Mouse (Mus musculus) MEL (cell line): ENCODE results near the gene Cep41. TPM values are rescaled to one million over a fixed set of nuclear protein-coding genes. Genes with fewer than 3 reads are reported as not detected.

Experiments used
- DNase-seq: peaks from one replicate; pipeline ENCODE4 v3.0.0; 2011; ENCODE audit warnings: low read depth, low spot score
- H3K27ac ChIP-seq: 2 replicates; pipeline ENCODE4 v1.5.1; 2012; ENCODE audit warnings: low read depth, mild to moderate bottlenecking, control low read depth, low read length, moderate library complexity; ENCODE audit not compliant: control insufficient read depth
- H3K27me3 ChIP-seq, 2 experiments: fragments of 150-350 bp in 1 of 2; sonication (generic) in 1 of 2; 2 replicates each; pipeline ENCODE4 v1.6.1; 2012; ENCODE audit warnings: low read length in 2 of 2, mild to moderate bottlenecking in 2 of 2, improper control_type of control experiment in 1 of 2, moderate library complexity in 1 of 2; ENCODE audit not compliant: insufficient read depth in 2 of 2, control insufficient read depth in 1 of 2
- H3K36me3 ChIP-seq, 2 experiments: 2 replicates each; pipeline ENCODE4 v1.6.1; 2012 to 2014; ENCODE audit warnings: low read length in 2 of 2, improper control_type of control experiment in 1 of 2, inconsistent platforms in 1 of 2, mild to moderate bottlenecking in 1 of 2; ENCODE audit not compliant: insufficient read depth in 2 of 2, control insufficient read depth in 1 of 2
- H3K4me1 ChIP-seq, 2 experiments: fragments of 150-350 bp in 1 of 2; sonication (generic) in 1 of 2; 2 replicates each; pipeline ENCODE4 v1.6.1; 2012; ENCODE audit warnings: low read length in 2 of 2, improper control_type of control experiment in 1 of 2, mild to moderate bottlenecking in 1 of 2; ENCODE audit not compliant: insufficient read depth in 2 of 2, control insufficient read depth in 1 of 2
- H3K4me3 ChIP-seq, 2 experiments: fragments of 150-350 bp in 1 of 2; sonication (generic) in 1 of 2; 2 replicates each; pipeline ENCODE4 v1.5.1; 2012; ENCODE audit warnings: low read depth in 2 of 2, low read length in 2 of 2, mild to moderate bottlenecking in 2 of 2, moderate library complexity in 2 of 2, control low read depth in 1 of 2, improper control_type of control experiment in 1 of 2; ENCODE audit not compliant: control insufficient read depth in 1 of 2, insufficient read depth in 1 of 2
- H3K79me2 ChIP-seq: 2 replicates; pipeline ENCODE4 v1.6.1; 2012; ENCODE audit warnings: mild to moderate bottlenecking, low read length, moderate library complexity; ENCODE audit not compliant: control insufficient read depth, poor library complexity, insufficient read depth
- H3K9ac ChIP-seq: 2 replicates; pipeline ENCODE4 v1.6.1; 2012; ENCODE audit warnings: low read depth, mild to moderate bottlenecking, control low read depth, low read length, moderate library complexity; ENCODE audit not compliant: control insufficient read depth, poor library complexity, severe bottlenecking
- H3K9me3 ChIP-seq: fragments of 150-350 bp; sonication (generic); replicated peaks from 2 replicates; pipeline ENCODE4 v1.6.1; 2012; ENCODE audit warnings: mild to moderate bottlenecking, low read length, improper control_type of control experiment, moderate library complexity; ENCODE audit not compliant: insufficient read depth
- BHLHE40 ChIP-seq: IDR thresholded peaks from 2 replicates; pipeline ENCODE4 v1.6.1; 2012; ENCODE audit warnings: low read depth, mild to moderate bottlenecking, inconsistent platforms, low read length, improper control_type of control experiment, borderline replicate concordance
- CHD1 ChIP-seq: IDR thresholded peaks from 2 replicates; pipeline ENCODE4 v1.6.1; 2012; ENCODE audit warnings: low read depth, mild to moderate bottlenecking, inconsistent platforms, low read length, improper control_type of control experiment
- CHD2 ChIP-seq: IDR thresholded peaks from 2 replicates; pipeline ENCODE4 v1.6.1; 2011; ENCODE audit warnings: low read length, improper control_type of control experiment
- CTCF ChIP-seq, 3 experiments: IDR thresholded peaks in 2 of 3; conservative IDR thresholded peaks in 1 of 3; 2 replicates each; pipeline ENCODE4 v1.5.1; 2011 to 2012; ENCODE audit warnings: low read length in 3 of 3, low read depth in 2 of 3, mild to moderate bottlenecking in 2 of 3, improper control_type of control experiment in 1 of 3, inconsistent platforms in 1 of 3, mixed read lengths in 1 of 3, moderate library complexity in 1 of 3; ENCODE audit not compliant: control insufficient read depth in 1 of 3, insufficient read depth in 1 of 3, poor library complexity in 1 of 3, severe bottlenecking in 1 of 3
- ELF1 ChIP-seq: IDR thresholded peaks from 2 replicates; pipeline ENCODE4 v1.6.1; 2014; ENCODE audit warnings: low read depth, mild to moderate bottlenecking, inconsistent platforms, low read length, improper control_type of control experiment, moderate library complexity
- EP300 ChIP-seq, 2 experiments: IDR thresholded peaks; 2 replicates each; pipeline ENCODE4 v1.6.1; 2011; ENCODE audit warnings: improper control_type of control experiment in 2 of 2, low read length in 2 of 2, low read depth in 1 of 2, mild to moderate bottlenecking in 1 of 2
- GABPA ChIP-seq: IDR thresholded peaks from 2 replicates; pipeline ENCODE4 v1.6.1; 2012; ENCODE audit warnings: low read depth, mild to moderate bottlenecking, inconsistent platforms, low read length, improper control_type of control experiment, moderate library complexity
- GATA1 ChIP-seq: IDR thresholded peaks from 2 replicates; pipeline ENCODE4 v1.6.1; 2011; ENCODE audit warnings: low read depth, low read length, improper control_type of control experiment
- MAFK ChIP-seq: IDR thresholded peaks from 2 replicates; pipeline ENCODE4 v1.6.1; 2011; ENCODE audit warnings: low read depth, mild to moderate bottlenecking, low read length, improper control_type of control experiment, borderline replicate concordance
- MAZ ChIP-seq: IDR thresholded peaks from 2 replicates; pipeline ENCODE4 v1.6.1; 2012; ENCODE audit warnings: low read depth, mild to moderate bottlenecking, inconsistent platforms, low read length, improper control_type of control experiment
- MEF2A ChIP-seq: IDR thresholded peaks from 2 replicates; pipeline ENCODE4 v1.6.1; 2014; ENCODE audit warnings: low read depth, mild to moderate bottlenecking, inconsistent platforms, low read length, improper control_type of control experiment; ENCODE audit not compliant: poor library complexity, insufficient replicate concordance, severe bottlenecking; ENCODE audit errors: extremely low read depth
- NELFE ChIP-seq: IDR thresholded peaks from 2 replicates; pipeline ENCODE4 v1.6.1; 2011; ENCODE audit warnings: low read depth, low read length, improper control_type of control experiment
- NRF1 ChIP-seq: IDR thresholded peaks from 2 replicates; pipeline ENCODE4 v1.6.1; 2014; ENCODE audit warnings: low read depth, mild to moderate bottlenecking, inconsistent platforms, low read length, improper control_type of control experiment, moderate library complexity; ENCODE audit not compliant: poor library complexity, insufficient read depth, severe bottlenecking
- POLR2AphosphoS2 ChIP-seq: IDR thresholded peaks from 2 replicates; pipeline ENCODE4 v1.6.1; 2011; ENCODE audit warnings: low read length, improper control_type of control experiment
- SMC3 ChIP-seq: IDR thresholded peaks from 2 replicates; pipeline ENCODE4 v1.6.1; 2011; ENCODE audit warnings: low read depth, low read length, improper control_type of control experiment
- TCF12 ChIP-seq: IDR thresholded peaks from 2 replicates; pipeline ENCODE4 v1.6.1; 2014; ENCODE audit warnings: low read depth, mild to moderate bottlenecking, inconsistent platforms, low read length, improper control_type of control experiment, moderate library complexity
- UBTF ChIP-seq: IDR thresholded peaks from 2 replicates; pipeline ENCODE4 v1.6.1; 2012; ENCODE audit warnings: low read depth, mild to moderate bottlenecking, inconsistent platforms, low read length, improper control_type of control experiment, moderate library complexity, borderline replicate concordance; ENCODE audit not compliant: insufficient read depth
- ZMIZ1 ChIP-seq: IDR thresholded peaks from 2 replicates; pipeline ENCODE4 v1.6.1; 2012; ENCODE audit warnings: low read depth, mild to moderate bottlenecking, inconsistent platforms, low read length, improper control_type of control experiment, moderate library complexity
- polyA plus RNA-seq, 2 experiments: library from polyadenylated mRNA; stranded (reverse) in 1 of 2; unstranded in 1 of 2; fragments of >175 nt in 1 of 2; fragments of >200 nt in 1 of 2; gene quantifications; 2 replicates each; pipeline versions ENCODE4 v1.2.1 to v1.2.4; 2012; ENCODE audit warnings: low replicate concordance in 2 of 2, low read depth in 1 of 2; ENCODE audit not compliant: insufficient read length in 2 of 2, insufficient read depth in 1 of 2, missing spikeins in 1 of 2
- total RNA-seq: library from RNA; depleted of rRNA; stranded (reverse); fragments of 300-350 nt; gene quantifications from 2 replicates; pipeline ENCODE4 v1.2.3, GENCODE M21; 2012

The Cep41 gene
- total and polyA plus RNA-seq, 3 experiments = 9.8 to 12.0 TPM; not detected in 1

- Histone ChIP-seq H3K27me3 (no peaks in the 10 kb centered on the region), H3K27ac (no peak overlapping the region), H3K36me3 (peaks cover 0 to 2% of the 10 kb centered on the region in 2 experiments; a peak in 1 of 4 replicates)
- no peak for DNase-seq
- no peak for TF ChIP-seq ELF1
- TF ChIP-seq NRF1 = no peak
- TF ChIP-seq SMC3 = no peak
- TF ChIP-seq GATA1 = no peak
- TF ChIP-seq POLR2AphosphoS2 = no peak
- TF ChIP-seq NELFE = no peak
- no peak for TF ChIP-seq GABPA
- no peak for TF ChIP-seq MAZ
- TF ChIP-seq CHD1 = no peak
- TF ChIP-seq MAFK = no peak
- no peak for TF ChIP-seq CHD2
- TF ChIP-seq MEF2A = no peak
- TF ChIP-seq TCF12 = no peak
- no peak for TF ChIP-seq CTCF (IDR thresholded peaks at IDR 0.05 in 2 of 3, conservative IDR thresholded peaks at IDR 0.05 in 1 of 3; ENCODE audit: control insufficient read depth in 1 of 3, insufficient read depth in 1 of 3, low read depth in 2 of 3, low read length in 3 of 3, poor library complexity in 1 of 3, severe bottlenecking in 1 of 3)
- no peak for TF ChIP-seq ZMIZ1
- TF ChIP-seq BHLHE40 = no peak
- no peak for TF ChIP-seq EP300 (IDR thresholded peaks at IDR 0.05; ENCODE audit: low read depth in 1 of 2, low read length in 2 of 2)
- no peak for TF ChIP-seq UBTF
- TF ChIP-seq, all 39 proteins: peak for 0
- Histone ChIP-seq H3K9ac (no peak overlapping the region), H3K4me3 (no peak overlapping the region), H3K4me1 (no peaks in the 10 kb centered on the region; a peak in 1 of 4 replicates), H3K9me3 (no peaks in the 10 kb centered on the region), H3K79me2 (no peaks in the 10 kb centered on the region)
Measured at GRCm38 (mm10) chr6:30737548-30738463, 44.3 kb upstream of the Cep41 start.
